Mouse (Mus musculus) kidney, postnatal 36 days (tissue): ENCODE data around the gene Fam131c.
A peak's percentile ranks its signal among the peaks of the same experiment; 100 is the strongest.

ENCODE experiments used
- DNase-seq, 2 experiments: peaks; one replicate each; pipeline ENCODE4 v3.0.0; 2021 to 2022; ENCODE audit warnings: mixed read lengths in 2 of 2

Gene Fam131c

GRCm38 (mm10) chr4:141367997-141368791 is at the start of gene Fam131c:
Fam131c (plus strand) TSS chr4:141368220.
- DNase-seq, result peak; percentile 46 to 81

- DNase-seq, result no peak
These were observed 45.5 kb upstream of the Fam131c start for GRCm38 (mm10) chr4:141322526-141322925.

- peak; percentile 46 to 60 for DNase-seq
These were observed 43.2 kb upstream of the Fam131c start for GRCm38 (mm10) chr4:141324771-141325191.

DNA sequence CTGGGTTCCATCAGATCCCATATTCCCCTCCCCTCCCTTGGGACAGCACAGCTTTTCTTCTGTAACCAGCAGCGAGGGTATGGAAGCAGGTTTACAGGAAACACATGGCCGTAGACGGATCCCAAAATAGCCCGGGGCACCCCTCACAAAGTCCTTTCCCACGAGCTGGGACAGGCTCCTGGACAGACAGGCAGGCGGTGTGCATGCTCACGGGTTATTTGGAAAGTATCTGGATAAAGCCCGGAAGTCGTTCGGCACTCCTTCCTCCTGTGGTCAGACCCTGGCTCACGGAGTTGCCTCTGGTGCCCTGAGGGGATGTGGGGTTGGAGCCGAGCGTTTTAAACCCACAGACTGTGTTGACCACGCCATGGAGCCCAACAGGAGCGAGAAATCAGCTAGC is 42.4 kb upstream of the Fam131c start:
- peak; percentile 49 to 55 for DNase-seq

DNA sequence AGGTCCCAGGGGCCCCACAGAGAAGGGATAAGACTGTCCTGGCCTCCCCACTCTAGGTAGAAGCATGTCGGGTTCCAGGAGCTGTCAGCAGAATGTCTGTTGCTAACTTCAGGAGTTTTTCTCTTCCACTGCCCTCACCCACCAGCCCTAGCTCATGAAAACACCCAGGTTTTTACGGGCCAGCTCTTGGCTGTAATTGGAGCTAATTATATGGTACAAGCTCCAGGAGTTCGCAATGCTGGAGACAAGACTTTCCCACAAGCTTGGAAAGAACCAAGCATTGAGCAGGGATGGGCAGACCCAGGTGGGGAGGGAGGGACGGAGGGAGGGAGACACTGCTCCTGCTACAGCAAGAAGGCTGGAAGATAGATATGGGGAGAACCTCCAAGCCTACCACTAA is 40.9 kb upstream of the Fam131c start:
- no peak for DNase-seq

DNA sequence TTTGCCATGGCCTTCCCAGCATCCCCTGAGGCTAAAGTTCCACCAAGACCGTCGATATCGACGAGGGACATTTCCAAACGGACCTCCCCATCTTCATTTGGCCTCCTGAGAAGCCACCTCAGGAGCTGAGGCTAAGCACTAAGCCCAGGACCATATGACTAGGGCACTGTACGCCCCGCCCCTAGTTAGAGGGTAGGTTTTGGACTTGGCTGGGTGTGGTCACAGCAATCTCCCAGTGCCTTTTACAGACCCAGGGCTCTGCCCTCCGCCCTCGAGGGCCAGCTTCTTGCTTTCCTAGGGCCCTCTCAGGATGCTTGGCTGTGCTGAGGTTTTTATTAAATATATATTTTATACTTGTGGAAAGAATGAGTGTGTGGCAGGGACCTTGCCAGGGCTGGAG is 39.3 kb upstream of the Fam131c start:
- DNase-seq, result no peak

DNA sequence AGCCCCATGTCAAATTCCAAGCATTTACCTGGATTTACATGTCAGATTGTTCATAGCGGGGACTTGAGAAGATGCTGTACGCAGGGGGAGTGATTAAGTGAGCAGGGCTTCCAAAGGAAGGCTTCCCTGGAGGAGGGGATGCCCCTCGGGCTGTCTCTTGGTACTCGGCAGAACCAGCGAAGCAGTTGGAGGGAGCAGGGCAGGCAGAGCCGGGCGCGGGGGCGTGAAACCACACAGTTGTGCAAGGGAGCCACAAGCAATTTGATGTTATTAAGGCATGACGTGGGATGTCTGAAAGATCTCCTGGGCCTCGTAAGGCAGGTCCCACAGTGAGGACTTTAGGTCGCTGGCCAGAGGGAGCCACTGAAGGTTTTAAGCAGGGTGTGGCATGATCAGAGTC is 38.1 kb upstream of the Fam131c start:
- no peak for DNase-seq

DNA sequence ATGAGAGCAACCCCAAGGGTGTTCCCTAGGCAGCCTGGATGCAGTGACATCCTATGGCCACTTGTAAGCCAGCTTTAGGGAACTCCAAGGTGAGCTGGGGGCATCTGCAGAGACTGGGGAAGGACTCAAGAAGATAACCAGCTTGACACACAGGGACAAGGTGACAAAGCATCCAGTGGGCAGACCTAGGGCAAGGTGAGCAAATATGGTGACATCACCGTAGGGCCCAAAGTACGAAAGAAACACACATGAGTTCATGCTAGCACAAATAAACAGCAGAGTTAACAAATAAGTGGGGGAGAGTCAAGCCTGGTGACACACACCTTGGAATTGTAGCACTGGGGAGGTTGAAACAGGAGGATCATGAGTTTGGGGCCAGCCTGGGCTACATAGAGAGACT is 36.6 kb upstream of the Fam131c start:
- DNase-seq, result no peak

GRCm38 (mm10) chr4:141332258-141332657 is 35.8 kb upstream of the Fam131c start:
- DNase-seq, result no peak

GRCm38 (mm10) chr4:141334695-141335094 is 33.3 kb upstream of the Fam131c start:
- peak in 1 of 2 experiments; percentile 37 for DNase-seq

GRCm38 (mm10) chr4:141335263-141335796 is 32.7 kb upstream of the Fam131c start:
- peak in 1 of 2 experiments; percentile 34 for DNase-seq

GRCm38 (mm10) chr4:141336196-141336595 is 31.8 kb upstream of the Fam131c start:
- DNase-seq, result no peak

- no peak for DNase-seq
These were observed 30.0 kb upstream of the Fam131c start for GRCm38 (mm10) chr4:141337986-141338385.

- DNase-seq, result no peak
These were observed 29.2 kb upstream of the Fam131c start for GRCm38 (mm10) chr4:141338853-141339252.

GRCm38 (mm10) chr4:141341477-141341876 is 26.5 kb upstream of the Fam131c start:
- DNase-seq, result no peak

DNA sequence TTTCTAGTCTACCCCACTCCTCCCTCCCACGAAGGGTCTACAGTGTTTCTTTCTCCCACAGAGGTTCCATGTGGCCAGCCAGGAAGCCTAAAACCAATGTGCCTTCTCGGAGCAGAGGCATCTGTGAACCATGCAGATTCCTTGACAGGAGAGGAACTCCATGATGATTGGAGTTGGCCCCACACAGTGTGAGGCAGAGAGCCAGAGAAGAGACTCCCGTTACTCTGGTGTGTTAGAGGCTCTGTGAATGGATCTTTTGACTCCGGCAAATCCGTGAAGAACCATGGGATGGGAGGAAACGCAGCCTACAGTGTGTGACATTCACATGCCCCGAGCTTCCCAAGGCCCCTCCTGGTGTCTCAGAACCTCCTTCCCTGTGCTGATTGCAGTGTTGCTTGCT is 24.5 kb upstream of the Fam131c start:
- no peak for DNase-seq

- DNase-seq, result no peak
These were observed 22.8 kb upstream of the Fam131c start for GRCm38 (mm10) chr4:141345219-141345618.

DNA sequence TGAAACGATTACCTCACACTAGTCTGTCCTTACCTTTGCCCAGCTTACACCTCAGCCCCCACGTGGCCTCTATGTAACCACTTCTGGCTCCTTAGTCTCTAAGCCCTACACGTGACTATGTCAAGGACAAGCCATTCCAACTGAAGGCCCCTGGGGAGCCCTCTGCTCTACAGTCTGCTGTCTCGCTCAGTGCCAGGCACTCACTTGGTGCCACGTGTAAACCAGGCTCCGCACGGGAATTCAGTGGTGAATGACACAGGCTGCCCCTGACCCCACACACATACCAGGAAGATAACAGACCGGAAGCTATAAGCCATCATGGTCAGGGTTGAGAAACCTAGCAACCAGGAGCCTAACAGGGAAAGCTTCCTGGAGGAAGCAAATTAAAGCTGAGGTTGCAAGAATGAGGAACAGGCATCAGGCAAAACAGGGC is 20.6 kb upstream of the Fam131c start:
- peak; percentile 59 to 69 for DNase-seq

- DNase-seq, result peak; percentile 46 to 63
These were observed 19.4 kb upstream of the Fam131c start for GRCm38 (mm10) chr4:141348616-141349015.

DNA sequence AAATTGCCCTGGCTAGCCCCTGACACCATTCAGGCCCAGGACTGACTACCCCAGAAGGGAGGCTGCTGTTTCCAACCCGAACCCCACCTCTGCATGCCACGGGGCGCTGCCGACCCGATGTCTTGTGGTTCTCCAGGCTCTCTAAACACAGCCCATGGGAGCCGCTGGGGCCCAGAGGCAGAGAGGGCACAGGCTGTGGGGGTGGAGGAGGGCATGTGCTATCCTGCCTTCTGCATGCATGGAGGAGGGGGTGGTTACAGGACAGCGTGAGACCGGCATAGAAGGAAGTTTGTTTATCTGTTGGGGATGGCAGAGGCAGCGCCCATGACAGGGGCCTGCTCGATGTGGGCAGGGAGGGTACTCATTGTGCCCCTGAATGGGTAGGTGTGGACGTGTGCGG is 18.0 kb upstream of the Fam131c start:
- DNase-seq, result no peak

DNA sequence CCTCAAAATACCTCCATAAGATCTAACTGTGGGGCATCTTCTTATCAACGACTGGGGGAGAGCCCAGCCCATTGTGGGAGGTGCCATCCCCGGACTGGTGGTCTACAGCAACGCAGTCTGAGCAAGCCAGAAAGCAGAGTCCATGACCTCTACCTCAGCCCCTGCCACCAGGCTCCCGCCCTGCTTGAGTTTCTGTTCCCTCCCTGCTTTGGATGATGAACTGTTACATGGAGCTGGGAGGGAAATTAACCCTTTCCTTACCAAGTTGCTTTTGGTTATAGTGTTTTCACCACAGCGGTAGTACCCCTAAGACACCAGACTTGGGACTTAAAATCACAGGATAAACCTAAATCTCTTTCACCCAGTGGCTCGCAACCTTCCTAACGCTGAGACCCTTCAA is 16.0 kb upstream of the Fam131c start:
- no peak for DNase-seq

- DNase-seq, result peak; percentile 75 to 82
These were observed 15.0 kb upstream of the Fam131c start for GRCm38 (mm10) chr4:141352986-141353385.

DNA sequence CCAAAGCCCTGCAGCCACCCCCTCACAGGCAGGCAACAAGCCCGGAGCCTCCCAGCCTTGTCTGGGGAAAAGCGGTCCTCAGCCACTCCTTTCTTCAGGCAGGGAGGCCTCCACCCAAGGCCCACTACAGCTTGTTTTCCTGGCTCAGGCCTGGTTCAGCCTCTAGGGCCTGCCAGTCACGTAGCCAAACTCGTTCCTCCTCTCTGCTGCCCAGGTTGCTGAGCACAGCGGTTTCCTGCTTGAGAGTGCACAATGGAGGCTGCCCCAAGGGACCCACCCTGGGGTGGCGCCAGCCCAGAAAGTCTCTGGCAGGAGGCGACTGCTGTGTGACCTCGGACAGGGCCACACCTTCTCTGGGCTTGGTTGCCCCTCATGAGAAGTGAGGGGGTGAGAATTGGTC is 14.2 kb upstream of the Fam131c start:
- peak; percentile 54 to 71 for DNase-seq

DNA sequence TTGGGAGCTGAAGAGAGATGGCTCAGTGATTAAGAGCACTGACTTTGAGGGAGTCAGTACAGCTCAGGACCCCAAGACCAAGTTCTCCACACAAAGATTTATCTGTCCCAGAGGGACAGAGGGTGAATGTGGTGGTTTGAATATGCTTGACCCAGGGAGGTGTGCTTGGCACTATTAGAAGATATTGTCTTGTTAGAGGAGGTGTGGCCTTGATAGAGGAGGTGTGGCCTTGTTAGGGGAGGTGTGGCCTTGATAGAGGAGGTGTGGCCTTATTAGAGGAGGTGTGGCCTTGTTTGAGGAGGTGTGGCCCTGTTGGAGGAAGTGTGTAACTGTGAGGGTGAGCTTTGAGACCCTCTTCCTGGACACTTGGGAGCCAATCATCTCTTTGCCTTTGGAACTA is 10.2 kb upstream of the Fam131c start:
- no peak for DNase-seq

DNA sequence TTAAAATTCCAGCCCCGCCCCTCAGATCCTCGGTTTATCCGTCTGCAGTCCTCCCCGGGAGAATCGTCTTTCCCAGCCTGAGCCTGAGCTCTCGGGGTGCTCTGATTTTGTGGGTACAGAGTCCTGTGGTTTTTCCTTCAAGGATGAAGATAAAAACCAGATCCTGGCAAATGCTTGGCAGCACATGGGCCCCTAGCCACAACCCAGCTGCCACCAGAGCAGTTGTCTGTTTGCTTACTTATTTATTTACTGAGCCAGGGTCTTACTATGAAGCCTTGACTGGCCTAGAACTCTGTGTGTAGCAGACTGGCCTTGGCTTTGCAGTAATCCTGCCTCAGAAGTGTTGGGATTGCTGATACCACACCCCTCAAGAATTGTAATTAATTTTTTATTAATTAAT is 8.8 kb upstream of the Fam131c start:
- DNase-seq, result no peak
